Mouse (Mus musculus): ENCODE data around the gene Olfr1085. TPM values are rescaled to one million over a fixed set of nuclear protein-coding genes. Genes with fewer than 3 reads are reported as not detected.
"Not testable (repeated sequence)": the region's sequence is repeated elsewhere in the genome, so short reads cannot be mapped to it uniquely, and the experiment has no call there.

Olfr1085 gene
- not detected in 2 replicates for total RNA-seq (2012; rRNA removed)

- TF ChIP-seq MAFK (IDR thresholded peaks at IDR 0.05; ENCODE audit: insufficient read depth, low read depth, low read length) (no peak), CHD2 (IDR thresholded peaks at IDR 0.05; ENCODE audit: low read depth, low read length) (no peak), ZC3H11A (IDR thresholded peaks at IDR 0.05; ENCODE audit: borderline replicate concordance, low read depth, low read length) (no peak), ZNF384 (IDR thresholded peaks at IDR 0.05; ENCODE audit: low read depth, low read length) (no peak), HCFC1 (IDR thresholded peaks at IDR 0.05; ENCODE audit: borderline replicate concordance, insufficient read depth, low read length) (no peak)
- no peak within 1 kb of the TSS for H3K4me3 ChIP-seq (ENCODE audit: insufficient read depth in 1 of 2, low read depth in 1 of 2, low read length in 2 of 2, poor library complexity in 1 of 2, severe bottlenecking in 1 of 2)
- no peak within 1 kb of the TSS for H3K27ac ChIP-seq (ENCODE audit: insufficient read depth, low read depth, low read length, poor library complexity, severe bottlenecking)
- no peaks in the 10 kb centered on the region for H3K4me1 ChIP-seq (ENCODE audit: control insufficient read depth in 2 of 2, insufficient read depth in 2 of 2, low read length in 2 of 2, poor library complexity in 1 of 2)
- DNase-seq (ENCODE audit: low read depth, low spot score): no peak
- H3K9ac ChIP-seq (ENCODE audit: insufficient read depth, low read depth, low read length, poor library complexity, severe bottlenecking): no peak within 1 kb of the TSS
- in situ Hi-C loops (cut with MboI; ENCODE audit: low sequenced_read_pairs in 2 of 2, unreplicated experiment in 2 of 2): no loop called here
- H3K9me3 ChIP-seq (ENCODE audit: control insufficient read depth, insufficient read depth, low read depth, low read length): no peaks in the 10 kb centered on the region
- H3K36me3 ChIP-seq (ENCODE audit: control insufficient read depth, insufficient read depth, low read length, poor library complexity, severe bottlenecking): no peaks in the 10 kb centered on the region
These were observed at the start of gene Olfr1085 for GRCm38 (mm10) chr2:86661919-86662318. Gene Olfr1085, minus strand, starts transcription at chr2:86662019.

- no peak for DNase-seq (ENCODE audit: low read depth, low spot score)
- Histone ChIP-seq H3K9ac (ENCODE audit: insufficient read depth, low read depth, low read length, poor library complexity, severe bottlenecking) (no peak within 1 kb of the TSS), H3K27ac (ENCODE audit: insufficient read depth, low read depth, low read length, poor library complexity, severe bottlenecking) (no peak within 1 kb of the TSS), H3K9me3 (ENCODE audit: control insufficient read depth, insufficient read depth, low read depth, low read length) (no peaks in the 10 kb centered on the region), H3K36me3 (ENCODE audit: control insufficient read depth, insufficient read depth, low read length, poor library complexity, severe bottlenecking) (no peaks in the 10 kb centered on the region), H3K4me1 (ENCODE audit: control insufficient read depth in 2 of 2, insufficient read depth in 2 of 2, low read length in 2 of 2, poor library complexity in 1 of 2) (no peaks in the 10 kb centered on the region), H3K4me3 (ENCODE audit: insufficient read depth in 1 of 2, low read depth in 1 of 2, low read length in 2 of 2, poor library complexity in 1 of 2, severe bottlenecking in 1 of 2) (no peak within 1 kb of the TSS)
- no peak for TF ChIP-seq MAFK (IDR thresholded peaks at IDR 0.05; ENCODE audit: insufficient read depth, low read depth, low read length)
- in situ Hi-C loops (cut with MboI; ENCODE audit: low sequenced_read_pairs in 2 of 2, unreplicated experiment in 2 of 2): no loop called here
These were observed 36.5 kb upstream of the Olfr1085 start, which contains the start of gene Olfr1087 for GRCm38 (mm10) chr2:86698295-86698694. Gene Olfr1087, minus strand, starts transcription at chr2:86698395.

GRCm38 (mm10) chr2:86679992-86680391 lies 18.2 kb upstream of the Olfr1085 start, which contains the start of gene Olfr1086:
Gene Olfr1086, minus strand, starts transcription at chr2:86680092.
- Histone ChIP-seq H3K4me1 (ENCODE audit: control insufficient read depth in 2 of 2, insufficient read depth in 2 of 2, low read length in 2 of 2, poor library complexity in 1 of 2) (no peaks in the 10 kb centered on the region), H3K4me3 (ENCODE audit: insufficient read depth in 1 of 2, low read depth in 1 of 2, low read length in 2 of 2, poor library complexity in 1 of 2, severe bottlenecking in 1 of 2) (no peak within 1 kb of the TSS), H3K9ac (ENCODE audit: insufficient read depth, low read depth, low read length, poor library complexity, severe bottlenecking) (no peak within 1 kb of the TSS), H3K36me3 (ENCODE audit: control insufficient read depth, insufficient read depth, low read length, poor library complexity, severe bottlenecking) (no peaks in the 10 kb centered on the region), H3K9me3 (ENCODE audit: control insufficient read depth, insufficient read depth, low read depth, low read length) (no peaks in the 10 kb centered on the region), H3K27ac (ENCODE audit: insufficient read depth, low read depth, low read length, poor library complexity, severe bottlenecking) (no peak within 1 kb of the TSS)
- in situ Hi-C loops (cut with MboI; ENCODE audit: low sequenced_read_pairs in 2 of 2, unreplicated experiment in 2 of 2): no loop called here
- no peak for TF ChIP-seq MAFK (IDR thresholded peaks at IDR 0.05; ENCODE audit: insufficient read depth, low read depth, low read length)
- no peak for TF ChIP-seq ZNF384 (IDR thresholded peaks at IDR 0.05; ENCODE audit: low read depth, low read length)
- TF ChIP-seq HCFC1 (IDR thresholded peaks at IDR 0.05; ENCODE audit: borderline replicate concordance, insufficient read depth, low read length): no peak
- no peak for TF ChIP-seq CHD2 (IDR thresholded peaks at IDR 0.05; ENCODE audit: low read depth, low read length)
- TF ChIP-seq ZC3H11A (IDR thresholded peaks at IDR 0.05; ENCODE audit: borderline replicate concordance, low read depth, low read length): no peak
- DNase-seq (ENCODE audit: low read depth, low spot score): no peak

DNA sequence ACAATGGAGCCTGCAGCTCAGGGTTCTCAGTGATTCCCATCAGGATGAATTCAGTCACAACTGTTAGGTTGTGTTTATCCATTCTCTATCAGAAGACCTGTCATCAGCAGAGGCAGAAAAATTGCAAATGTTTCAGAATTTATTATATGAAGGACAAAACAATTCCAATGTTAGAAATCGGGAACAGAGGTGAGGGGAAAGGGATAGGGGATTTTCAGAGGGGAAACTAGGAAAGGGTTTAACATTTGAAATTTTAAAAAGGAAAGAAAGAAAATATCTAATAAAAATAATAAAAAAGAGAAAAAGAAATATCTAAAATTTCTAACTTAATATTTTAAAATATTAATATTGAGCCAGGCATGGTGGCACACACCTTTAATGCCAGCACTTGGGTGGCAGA lies 22.2 kb downstream of the Olfr1085 start, which contains the start of gene Olfr1084:
Gene Olfr1084, minus strand, starts transcription at position 101 of the 400 bp plus-strand sequence.
- H3K9me3 ChIP-seq (ENCODE audit: control insufficient read depth, insufficient read depth, low read depth, low read length); H3K9ac ChIP-seq (ENCODE audit: insufficient read depth, low read depth, low read length, poor library complexity, severe bottlenecking); in situ Hi-C loops (cut with MboI; ENCODE audit: low sequenced_read_pairs in 2 of 2, unreplicated experiment in 2 of 2): not testable (repeated sequence)

More for the DNA sequence above, 22.2 kb downstream of the Olfr1085 start, which contains the start of gene Olfr1084:
- H3K27ac ChIP-seq (ENCODE audit: insufficient read depth, low read depth, low read length, poor library complexity, severe bottlenecking); H3K36me3 ChIP-seq (ENCODE audit: control insufficient read depth, insufficient read depth, low read length, poor library complexity, severe bottlenecking); H3K4me1 ChIP-seq (ENCODE audit: control insufficient read depth in 2 of 2, insufficient read depth in 2 of 2, low read length in 2 of 2, poor library complexity in 1 of 2); H3K4me3 ChIP-seq (ENCODE audit: insufficient read depth in 1 of 2, low read depth in 1 of 2, low read length in 2 of 2, poor library complexity in 1 of 2, severe bottlenecking in 1 of 2); DNase-seq (ENCODE audit: low read depth, low spot score): not testable (repeated sequence)

Other genes starting within 250 kb of the Olfr1085 start
- gene Olfr1061, start 248.0 kb downstream of the Olfr1085 start, total RNA-seq (2012; rRNA removed): not detected in 2 replicates
- not detected in 2 replicates for gene Olfr1062, start 235.3 kb downstream of the Olfr1085 start, total RNA-seq (2012; rRNA removed)
- gene Olfr1065, start 211.4 kb downstream of the Olfr1085 start, total RNA-seq (2012; rRNA removed): not detected in 2 replicates
- not detected in 2 replicates for gene Olfr1066, start 205.8 kb downstream of the Olfr1085 start, total RNA-seq (2012; rRNA removed)
- not detected in 2 replicates for gene Olfr228, start 174.6 kb downstream of the Olfr1085 start, total RNA-seq (2012; rRNA removed)
- gene Olfr1076, start 153.6 kb downstream of the Olfr1085 start, total RNA-seq (2012; rRNA removed): not detected in 2 replicates
- not detected in 2 replicates for gene Olfr1079, start 119.5 kb downstream of the Olfr1085 start, total RNA-seq (2012; rRNA removed)
- gene Olfr1080, start 103.8 kb downstream of the Olfr1085 start, total RNA-seq (2012; rRNA removed): not detected in 2 replicates
- not detected in 2 replicates for gene Olfr1082, start 63.1 kb downstream of the Olfr1085 start, total RNA-seq (2012; rRNA removed)
- gene Olfr1084, start 22.3 kb downstream of the Olfr1085 start, total RNA-seq (2012; rRNA removed): not detected in 2 replicates
- gene Olfr1086, start 18.1 kb upstream of the Olfr1085 start, total RNA-seq (2012; rRNA removed): not detected in 2 replicates
- not detected in 2 replicates for gene Olfr1087, start 36.4 kb upstream of the Olfr1085 start, total RNA-seq (2012; rRNA removed)
- not detected in 2 replicates for gene Olfr1089, start 71.7 kb upstream of the Olfr1085 start, total RNA-seq (2012; rRNA removed)
- gene Olfr1090, start 97.0 kb upstream of the Olfr1085 start, total RNA-seq (2012; rRNA removed): not detected in 2 replicates
- not detected in 2 replicates for gene Olfr1093, start 120.5 kb upstream of the Olfr1085 start, total RNA-seq (2012; rRNA removed)
- not detected in 2 replicates for gene Olfr141, start 148.0 kb upstream of the Olfr1085 start, total RNA-seq (2012; rRNA removed)
- gene Olfr1094, start 162.6 kb upstream of the Olfr1085 start, total RNA-seq (2012; rRNA removed): not detected in 2 replicates
- gene Olfr1095, start 189.7 kb upstream of the Olfr1085 start, total RNA-seq (2012; rRNA removed): not detected in 2 replicates
- gene Gm13723, start 212.8 kb upstream of the Olfr1085 start, total RNA-seq (2012; rRNA removed): not detected in 2 replicates
- gene Olfr1097, start 230.2 kb upstream of the Olfr1085 start, total RNA-seq (2012; rRNA removed): not detected in 2 replicates

All from ES-E14 (cell line).